ENCODE assay signal across 1 mouse cellular context in the genomic region with DNA sequence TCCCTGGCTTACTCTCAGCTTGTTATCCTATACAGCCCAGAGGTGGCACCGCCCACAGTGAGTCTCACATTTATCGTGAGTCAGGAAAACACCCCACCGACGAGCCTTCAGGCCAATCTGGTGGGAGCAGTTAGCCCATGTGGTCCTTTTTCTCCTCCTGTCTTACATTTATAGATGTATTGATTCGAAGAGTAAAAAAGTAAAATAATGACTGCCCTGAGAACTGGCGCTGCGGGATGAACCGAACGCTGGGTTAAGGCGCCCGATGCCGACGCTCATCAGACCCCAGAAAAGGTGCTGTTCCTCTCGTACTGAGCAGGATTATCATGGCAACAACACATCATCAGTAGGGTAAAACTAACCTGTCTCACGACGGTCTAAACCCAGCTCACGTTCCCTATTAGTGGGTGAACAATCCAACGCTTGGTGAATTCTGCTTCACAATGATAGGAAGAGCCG.
TF ChIP-seq lines count a peak whose summit lies in the region.

No protein-coding gene starts in this region.

TF ChIP-seq in CH12.LX, 34 proteins besides CTCF, POLR2A, EP300 and RAD21:
- TF ChIP-seq POLR2AphosphoS2 (IDR thresholded peaks at IDR 0.05; ENCODE audit: low read depth, low read length) (no peak), KAT2A (IDR thresholded peaks at IDR 0.05; ENCODE audit: insufficient replicate concordance, low read length) (no peak), TBP (conservative IDR thresholded peaks at IDR 0.05; ENCODE audit: low read depth, low read length) (no peak), PAX5 (IDR thresholded peaks at IDR 0.05; ENCODE audit: low read length) (no peak), ELF1 (IDR thresholded peaks at IDR 0.05; ENCODE audit: low read depth, low read length) (no peak), ZNF384 (IDR thresholded peaks at IDR 0.05; ENCODE audit: low read depth, low read length) (no peak), RCOR1 (conservative IDR thresholded peaks at IDR 0.05; ENCODE audit: low read depth, low read length) (no peak), ZKSCAN1 (IDR thresholded peaks at IDR 0.05; ENCODE audit: borderline replicate concordance, low read depth, low read length) (no peak), MYC (IDR thresholded peaks at IDR 0.05; ENCODE audit: low read depth, low read length) (no peak), ZC3H11A (IDR thresholded peaks at IDR 0.05; ENCODE audit: low read depth, low read length) (no peak), USF2 (conservative IDR thresholded peaks at IDR 0.05; ENCODE audit: low read depth, low read length) (no peak), USF1 (IDR thresholded peaks at IDR 0.05; ENCODE audit: low read depth, low read length) (no peak), SMC3 (IDR thresholded peaks at IDR 0.05; ENCODE audit: low read depth, low read length) (no peak), MEF2A (IDR thresholded peaks at IDR 0.05; ENCODE audit: borderline replicate concordance, low read depth, low read length) (no peak), ZMIZ1 (IDR thresholded peaks at IDR 0.05; ENCODE audit: low read depth, low read length) (no peak), GABPA (IDR thresholded peaks at IDR 0.05; ENCODE audit: insufficient replicate concordance, low read depth, low read length) (no peak), CHD2 (IDR thresholded peaks at IDR 0.05; ENCODE audit: low read length) (no peak), E2F4 (IDR thresholded peaks at IDR 0.05; ENCODE audit: insufficient replicate concordance, low read depth, low read length) (no peak), SIN3A (IDR thresholded peaks at IDR 0.05; ENCODE audit: low read length) (no peak)
